Mouse (Mus musculus) hindbrain, embryonic 10.5 days (tissue): ENCODE results near the gene Sinhcaf. TPM values are rescaled to one million over a fixed set of nuclear protein-coding genes. Genes with fewer than 3 reads are reported as not detected.
A peak's percentile ranks its signal among the peaks of the same experiment; 100 is the strongest.

Experiments used
- DNase-seq: peaks from one replicate; pipeline ENCODE4 v3.0.0-alpha.2; 2017; ENCODE audit warnings: low spot score
- H3K27ac ChIP-seq: fragments of 300-500 bp; sonication (generic); 2 replicates; pipeline ENCODE4 v1.5.1; 2016; ENCODE audit warnings: mild to moderate bottlenecking, moderate library complexity
- H3K27me3 ChIP-seq: fragments of 300-500 bp; sonication (generic); 2 replicates; pipeline ENCODE4 v1.6.1; 2016; ENCODE audit warnings: mild to moderate bottlenecking; ENCODE audit not compliant: poor library complexity, insufficient read depth, severe bottlenecking
- H3K36me3 ChIP-seq: fragments of 300-500 bp; sonication (generic); 2 replicates; pipeline ENCODE4 v1.6.1; 2016; ENCODE audit warnings: mild to moderate bottlenecking, moderate library complexity
- H3K4me1 ChIP-seq: fragments of 300-500 bp; sonication (generic); replicated peaks from 2 replicates; pipeline ENCODE4 v1.6.1; 2016; ENCODE audit warnings: mild to moderate bottlenecking
- H3K4me3 ChIP-seq: fragments of 300-500 bp; sonication (generic); 2 replicates; pipeline ENCODE4 v1.5.1; 2016; ENCODE audit warnings: mild to moderate bottlenecking, moderate library complexity
- H3K9me3 ChIP-seq: fragments of 300-500 bp; sonication (generic); 2 replicates; pipeline ENCODE4 v1.6.1; 2016; ENCODE audit warnings: mild to moderate bottlenecking, moderate library complexity
- WGBS: fragments of 180-500 bp; shearing (Covaris S2); methylation state at CpG from one replicate; pipeline ENCODE4 v1.1.7; 2016; 5-methylcytosine and 5-hydroxymethylcytosine counted together
- polyA plus RNA-seq: library from polyadenylated mRNA; unstranded; fragments of >200 nt; fragmentation: Nextera tagmentation; extraction: Ambion mirVana; gene quantifications from 2 replicates; pipeline ENCODE4 v1.2.1, GENCODE M21; 2016

Sinhcaf gene
- polyA plus RNA-seq, 1 experiment from 2014 or later, result 238 TPM

DNA sequence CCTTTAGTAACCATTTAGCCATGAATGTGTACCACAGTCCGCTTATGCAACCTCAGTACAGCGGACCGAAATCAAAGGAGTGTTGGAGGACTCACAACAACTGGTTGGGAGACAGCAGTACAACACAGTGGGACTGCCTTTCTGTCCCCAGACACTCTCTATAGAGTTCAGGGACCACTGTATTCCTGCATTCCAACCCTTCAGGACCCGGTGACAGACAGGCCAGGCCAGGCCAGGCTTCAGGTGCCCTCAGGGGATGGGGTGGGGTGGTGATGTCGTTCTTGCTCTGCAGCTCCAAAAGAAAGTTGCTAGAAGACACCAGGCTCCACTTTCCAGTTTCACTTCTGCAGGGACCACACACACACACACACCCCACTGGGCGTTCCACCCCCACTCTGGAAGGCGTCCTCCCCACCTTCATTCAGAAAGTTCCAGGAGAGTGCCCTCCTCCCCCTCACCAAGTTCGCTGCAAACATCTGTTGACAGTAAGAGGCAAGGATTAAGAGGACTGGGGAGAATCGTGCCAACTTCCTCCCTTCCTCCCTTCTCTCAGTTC is 25.2 kb upstream of the Sinhcaf start:
- DNase-seq, result no peak
- Histone ChIP-seq H3K27me3 (no peaks in the 10 kb centered on the region), H3K4me1 (peaks cover 13% of the 10 kb centered on the region), H3K9me3 (no peaks in the 10 kb centered on the region), H3K4me3 (no peak overlapping the region; the same call in 1 of the 2 replicates), H3K27ac (peak overlapping the region; percentile 59; the same call in 1 of the 2 replicates), H3K36me3 (no peaks in the 10 kb centered on the region)
- 31% methylated on average over 9 of the region's 9 CpGs for WGBS

- Histone ChIP-seq H3K36me3 (no peaks in the 10 kb centered on the region), H3K9me3 (no peaks in the 10 kb centered on the region), H3K4me1 (no peaks in the 10 kb centered on the region), H3K27ac (no peak overlapping the region), H3K27me3 (no peaks in the 10 kb centered on the region), H3K4me3 (no peak overlapping the region)
- no peak for DNase-seq
- WGBS, result 59% methylated on average over 1 of the region's 1 CpGs
These were observed 15.0 kb upstream of the Sinhcaf start for GRCm38 (mm10) chr6:148961285-148961684.

DNA sequence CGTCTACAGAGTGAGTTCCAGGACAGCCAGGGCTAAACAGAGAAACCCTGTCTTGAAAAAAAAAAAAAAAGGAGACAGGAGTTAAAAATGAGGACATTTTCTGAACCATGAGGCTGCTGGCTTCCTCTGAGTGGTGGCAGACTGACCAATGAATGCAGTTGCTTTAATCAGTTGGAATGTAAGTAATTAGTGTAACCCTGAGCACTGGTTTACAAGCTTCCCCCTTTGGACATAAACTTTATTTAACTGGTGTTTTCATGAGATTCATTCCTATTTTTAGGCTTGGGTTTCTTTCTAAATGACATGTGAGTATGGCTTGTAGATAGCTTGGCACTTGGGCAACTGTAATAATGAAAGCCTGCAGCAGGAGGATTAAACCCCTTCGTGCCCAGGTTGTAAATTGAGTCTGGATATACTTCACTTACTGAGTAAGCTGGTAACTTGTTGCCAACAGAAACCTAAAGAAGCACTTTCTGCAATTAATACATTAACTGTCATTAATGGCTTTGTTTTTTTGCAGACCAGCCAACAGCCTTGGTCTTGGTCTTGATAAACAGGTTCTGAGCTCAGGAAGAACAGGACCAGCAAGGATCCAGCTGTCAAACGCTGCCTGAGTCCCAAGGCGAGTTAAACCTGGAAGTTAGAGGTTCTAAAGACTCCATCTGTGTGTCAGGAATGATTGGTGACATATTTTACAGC is 13.4 kb upstream of the Sinhcaf start:
- WGBS, result 70% methylated on average over 4 of the region's 4 CpGs
- Histone ChIP-seq H3K9me3 (no peaks in the 10 kb centered on the region), H3K27me3 (no peaks in the 10 kb centered on the region), H3K27ac (no peak overlapping the region), H3K4me1 (no peaks in the 10 kb centered on the region), H3K4me3 (no peak overlapping the region), H3K36me3 (no peaks in the 10 kb centered on the region)
- no peak for DNase-seq

DNA sequence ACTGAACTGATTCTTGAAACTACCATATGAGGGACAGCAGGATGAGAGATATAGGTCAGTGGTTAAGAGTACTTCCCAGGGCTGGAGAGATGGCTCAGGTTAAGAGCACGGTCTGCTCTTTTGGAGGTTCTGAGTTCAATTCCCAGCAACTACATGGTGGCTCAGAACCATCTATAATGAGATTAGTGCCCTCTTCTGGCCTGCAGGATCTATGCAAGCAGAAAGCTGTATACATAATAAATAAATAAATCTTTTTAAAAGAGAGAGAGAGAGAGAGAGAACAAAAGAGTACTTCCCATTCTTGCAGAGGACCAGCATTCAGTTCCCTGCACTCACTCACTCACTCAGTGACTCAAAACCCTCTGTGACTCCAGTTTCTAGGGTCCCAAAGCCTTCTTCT is 12.4 kb upstream of the Sinhcaf start:
- WGBS, result 98% methylated on average over 1 of the region's 1 CpGs
- H3K4me3 ChIP-seq, result no peak overlapping the region
- no peak overlapping the region for H3K27ac ChIP-seq
- H3K27me3 ChIP-seq, result no peaks in the 10 kb centered on the region
- H3K9me3 ChIP-seq, result no peaks in the 10 kb centered on the region
- H3K4me1 ChIP-seq, result no peaks in the 10 kb centered on the region
- H3K36me3 ChIP-seq, result no peaks in the 10 kb centered on the region
- no peak for DNase-seq

DNA sequence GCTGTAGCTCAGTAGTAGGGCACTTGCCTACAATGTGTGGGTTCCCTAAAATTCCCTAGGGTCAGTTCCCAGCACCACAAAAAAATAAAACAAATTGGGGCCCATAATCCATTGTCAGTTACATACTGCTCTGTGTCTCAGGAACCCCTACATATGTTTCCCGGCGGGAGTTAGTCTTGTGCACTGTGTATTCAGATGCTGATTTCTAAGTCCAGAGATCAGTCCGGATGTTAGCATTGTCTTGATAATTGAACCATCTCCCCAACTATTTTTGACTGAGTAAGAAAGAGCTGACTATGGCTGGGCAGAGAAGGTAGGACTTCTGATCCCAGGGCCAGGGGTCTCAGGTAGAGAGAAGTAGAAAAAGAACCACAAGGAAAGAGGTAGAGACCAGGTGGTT is 10.8 kb upstream of the Sinhcaf start:
- DNase-seq, result no peak
- WGBS, result 86% methylated on average over 3 of the region's 3 CpGs

DNA sequence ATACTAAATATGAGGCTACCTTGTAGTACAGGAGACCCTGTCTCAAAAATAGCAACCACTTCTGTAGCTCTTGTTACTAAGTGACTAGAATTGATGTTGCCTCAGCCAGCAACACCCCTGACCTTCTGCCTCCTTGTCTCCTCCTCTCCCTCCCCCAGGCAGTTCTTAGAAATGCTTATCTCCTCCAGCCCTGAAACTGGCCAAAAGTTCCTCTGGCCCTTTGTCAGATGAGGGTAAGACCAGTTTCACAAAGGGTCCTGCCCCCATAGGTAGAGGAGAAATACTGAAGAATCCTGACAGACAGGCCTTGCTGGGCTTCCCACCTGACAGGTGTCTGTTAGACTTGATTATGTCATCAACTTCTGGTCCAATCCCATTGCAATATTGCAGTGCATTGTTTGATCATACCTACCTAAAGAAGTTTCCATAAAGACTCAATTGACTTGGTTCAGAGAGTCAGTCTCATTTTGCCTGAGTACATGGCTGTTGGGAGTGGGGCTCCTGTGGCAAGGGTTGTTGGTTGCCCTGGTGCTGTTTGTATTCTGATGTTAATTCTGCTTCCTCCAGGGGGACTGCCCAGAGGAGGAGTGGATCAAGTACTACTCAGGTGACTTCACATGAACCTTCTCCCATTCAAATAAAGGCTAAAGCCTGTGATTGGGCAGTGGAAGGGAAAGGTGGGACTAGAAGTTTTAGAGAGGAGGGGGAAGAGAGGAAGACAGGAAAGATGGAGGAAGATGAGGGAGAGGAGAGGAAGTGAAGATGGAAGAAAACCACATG is 9.6 kb upstream of the Sinhcaf start:
- H3K4me3 ChIP-seq, result no peak overlapping the region
- no peaks in the 10 kb centered on the region for H3K9me3 ChIP-seq
- no peaks in the 10 kb centered on the region for H3K36me3 ChIP-seq
- no peak for DNase-seq
- no peak overlapping the region for H3K27ac ChIP-seq
- H3K4me1 ChIP-seq, result 0 out of 2 replicates have a peak, but pooled peaks cover 2% of the 10 kb centered on the region
- no peaks in the 10 kb centered on the region for H3K27me3 ChIP-seq

More for the DNA sequence above, 10.8 kb upstream of the Sinhcaf start:
- Histone ChIP-seq H3K36me3 (no peaks in the 10 kb centered on the region), H3K27ac (no peak overlapping the region), H3K4me1 (no peaks in the 10 kb centered on the region), H3K4me3 (no peak overlapping the region), H3K27me3 (no peaks in the 10 kb centered on the region), H3K9me3 (no peaks in the 10 kb centered on the region)

- Histone ChIP-seq H3K36me3 (peaks cover 14% of the 10 kb centered on the region), H3K27ac (peak overlapping the region; percentile 99), H3K4me1 (peaks cover 29% of the 10 kb centered on the region), H3K9me3 (no peaks in the 10 kb centered on the region), H3K4me3 (peak overlapping the region; percentile 98), H3K27me3 (no peaks in the 10 kb centered on the region)
- DNase-seq, result no peak
- WGBS, result 33% methylated on average over 11 of the region's 11 CpGs
These were observed 676 bp upstream of the Sinhcaf start for GRCm38 (mm10) chr6:148946881-148947405.

- peaks cover 34% of the 10 kb centered on the region for H3K4me1 ChIP-seq
- peak overlapping the region; percentile 98 for H3K4me3 ChIP-seq
- peaks cover 21% of the 10 kb centered on the region for H3K36me3 ChIP-seq
- WGBS, result under 1% methylated on average over 75 of the region's 75 CpGs
- H3K27ac ChIP-seq, result peak overlapping the region; percentile 99
- H3K9me3 ChIP-seq, result no peaks in the 10 kb centered on the region
- H3K27me3 ChIP-seq, result no peaks in the 10 kb centered on the region
- DNase-seq, result peak; percentile 69
These were observed 508 bp downstream of the Sinhcaf start for GRCm38 (mm10) chr6:148945509-148946408.

DNA sequence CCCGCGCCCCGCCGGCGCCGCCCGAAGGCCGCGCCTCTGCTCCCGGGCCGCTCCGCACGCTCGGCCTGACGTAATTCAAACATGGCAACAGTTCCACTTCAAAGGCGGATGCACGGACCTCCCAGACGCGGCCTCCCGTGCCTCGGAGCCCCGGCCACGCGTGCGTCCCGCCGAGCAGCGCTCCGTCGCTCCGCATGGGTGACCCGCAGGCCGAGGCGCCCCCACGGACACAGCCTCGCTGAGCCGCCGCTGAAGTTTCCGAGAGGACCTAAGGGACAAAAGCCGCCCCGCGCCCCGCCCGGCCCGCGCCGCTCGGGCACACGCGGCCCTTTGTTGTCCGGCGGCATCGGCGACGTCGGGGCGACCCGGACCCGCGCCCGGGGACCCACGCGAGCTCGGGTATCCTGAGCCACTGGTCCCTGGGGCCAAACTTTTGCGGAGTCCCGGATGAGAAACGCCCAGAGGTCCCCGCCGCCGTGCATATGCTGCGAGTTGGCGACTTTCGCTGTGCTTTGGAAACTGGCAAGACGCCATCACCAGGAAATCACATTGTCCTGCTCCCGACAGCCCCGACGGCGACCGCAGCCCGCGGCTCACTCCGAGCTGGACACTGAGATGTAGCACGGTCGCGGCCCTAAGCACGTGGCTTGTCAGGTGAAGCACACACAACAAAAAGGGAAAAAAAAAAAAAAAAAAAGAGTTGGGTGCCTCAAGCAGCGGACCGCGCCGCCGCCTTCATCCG is 1.3 kb downstream of the Sinhcaf start:
- under 1% methylated on average over 92 of the region's 92 CpGs for WGBS
- no peaks in the 10 kb centered on the region for H3K9me3 ChIP-seq
- H3K4me3 ChIP-seq, result peak overlapping the region; percentile 98
- peak; percentile 79 for DNase-seq
- H3K27me3 ChIP-seq, result no peaks in the 10 kb centered on the region
- H3K4me1 ChIP-seq, result peaks cover 34% of the 10 kb centered on the region
- H3K27ac ChIP-seq, result peak overlapping the region; percentile 99
- peaks cover 27% of the 10 kb centered on the region for H3K36me3 ChIP-seq

GRCm38 (mm10) chr6:148944344-148944766 is 1.9 kb downstream of the Sinhcaf start:
- DNase-seq, result no peak
- H3K36me3 ChIP-seq, result peaks cover 33% of the 10 kb centered on the region
- no peaks in the 10 kb centered on the region for H3K9me3 ChIP-seq
- WGBS, result under 1% methylated on average over 30 of the region's 30 CpGs
- H3K4me3 ChIP-seq, result peak overlapping the region; percentile 98
- H3K4me1 ChIP-seq, result peaks cover 34% of the 10 kb centered on the region
- no peaks in the 10 kb centered on the region for H3K27me3 ChIP-seq
- peak overlapping the region; percentile 99 for H3K27ac ChIP-seq

- peak overlapping the region; percentile 99 for H3K27ac ChIP-seq
- H3K4me1 ChIP-seq, result peaks cover 34% of the 10 kb centered on the region
- WGBS, result 18% methylated on average over 3 of the region's 3 CpGs
- no peaks in the 10 kb centered on the region for H3K9me3 ChIP-seq
- no peak for DNase-seq
- H3K4me3 ChIP-seq, result peak overlapping the region; percentile 98
- H3K36me3 ChIP-seq, result peaks cover 40% of the 10 kb centered on the region
- H3K27me3 ChIP-seq, result no peaks in the 10 kb centered on the region
These were observed 2.6 kb downstream of the Sinhcaf start for GRCm38 (mm10) chr6:148943695-148944094.
